ENCODE assay signal across 21 mouse cellular contexts in the genomic region with DNA sequence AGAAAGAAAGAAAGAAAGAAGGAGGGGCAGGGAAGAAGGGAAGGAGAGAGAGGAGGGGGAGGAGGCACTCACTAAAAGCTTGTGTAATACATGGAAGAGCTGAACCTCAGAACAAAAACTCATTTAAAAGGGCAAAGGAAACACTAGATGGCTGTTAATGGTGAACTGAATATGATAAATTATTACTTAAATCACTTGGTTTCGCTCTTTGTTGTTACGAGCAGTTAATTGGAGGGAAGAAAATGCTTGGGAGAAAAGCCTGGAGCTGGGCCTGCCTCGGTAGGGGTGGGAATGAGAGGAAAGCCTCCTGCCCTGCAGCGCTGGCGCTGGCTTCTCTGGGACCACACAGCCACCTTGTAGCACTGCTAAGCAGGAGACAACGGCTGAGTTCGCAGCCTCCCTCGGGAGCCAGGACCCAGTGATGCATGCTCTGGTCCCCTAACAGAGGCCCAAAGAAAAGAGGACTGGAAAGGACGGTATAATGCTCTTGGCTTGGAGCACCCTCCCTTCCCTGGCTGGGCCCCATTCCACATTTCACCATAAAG. TPM values are rescaled to one million over a fixed set of nuclear protein-coding genes. Genes with fewer than 3 reads are reported as not detected.
DNase-seq lines count a peak whose midpoint lies in the region; ATAC-seq lines count a peak whose summit lies in the region.
"Had no signal": no experiment of that assay in that cellular context is flagged by ENCODE, and none has a peak within 500 bp of the region (broad histone marks: within the 10 kb centered on the region; RNA-seq: fewer than 3 reads in every experiment).

No protein-coding gene starts in this region.

- H3K4me1 ChIP-seq in hindbrain, embryonic 12.5 days = no peaks in the 10 kb centered on the region
- H3K4me1 ChIP-seq in hindbrain, embryonic 10.5 days (replicated peaks) = 0 out of 2 replicates have a peak, but pooled peaks cover 4% of the 10 kb centered on the region
- peaks cover 37% of the 10 kb centered on the region for H3K4me1 ChIP-seq in forebrain, embryonic 13.5 days
- H3K4me1 ChIP-seq: embryonic facial prominence, embryonic 15.5 days; liver, embryonic 15.5 days had no signal

- no peak overlapping the region; the same call in 1 of the 2 replicates for H3K9ac ChIP-seq in hindbrain, embryonic 12.5 days
- 0 out of 2 replicates have a peak overlapping the region, but pooled peaks have one; percentile 1 for H3K9ac ChIP-seq in forebrain, embryonic 13.5 days
- H3K9ac ChIP-seq: embryonic facial prominence, embryonic 15.5 days; intestine, embryonic 15.5 days; limb, embryonic 13.5 days; liver, embryonic 15.5 days; midbrain, embryonic 15.5 days had no signal

- no peaks in the 10 kb centered on the region for H3K27me3 ChIP-seq in hindbrain, embryonic 12.5 days
- H3K27me3 ChIP-seq in hindbrain, embryonic 10.5 days (ENCODE audit: insufficient read depth, poor library complexity, severe bottlenecking) = peaks cover 5% of the 10 kb centered on the region; the same call in 1 of the 2 replicates
- no peaks in the 10 kb centered on the region for H3K27me3 ChIP-seq in forebrain, embryonic 13.5 days
- H3K27me3 ChIP-seq: embryonic facial prominence, embryonic 15.5 days; intestine, embryonic 15.5 days; limb, embryonic 13.5 days; liver, embryonic 15.5 days; midbrain, embryonic 15.5 days had no signal

- H3K4me2 ChIP-seq in hindbrain, embryonic 12.5 days (replicated peaks) = no peak overlapping the region
- no peak overlapping the region for H3K4me2 ChIP-seq in forebrain, embryonic 13.5 days
- H3K4me2 ChIP-seq: embryonic facial prominence, embryonic 15.5 days; intestine, embryonic 15.5 days; limb, embryonic 13.5 days; liver, embryonic 15.5 days; midbrain, embryonic 15.5 days had no signal

- H3K9me3 ChIP-seq in hindbrain, embryonic 12.5 days (replicated peaks) = no peaks in the 10 kb centered on the region
- H3K9me3 ChIP-seq in hindbrain, embryonic 10.5 days = 0 out of 2 replicates have a peak, but pooled peaks cover 4% of the 10 kb centered on the region
- no peaks in the 10 kb centered on the region for H3K9me3 ChIP-seq in forebrain, embryonic 13.5 days (replicated peaks)
- H3K9me3 ChIP-seq: embryonic facial prominence, embryonic 15.5 days; intestine, embryonic 15.5 days; limb, embryonic 13.5 days; liver, embryonic 15.5 days; midbrain, embryonic 15.5 days had no signal

- DNase-seq in hindbrain, embryonic 10.5 days (ENCODE audit: low spot score) = no peak
- DNase-seq in kidney, adult 9 months = peak; percentile 77
- DNase-seq in kidney, postnatal 4 days = peak; percentile 46 to 69
- no peak for DNase-seq in liver
- no peak for DNase-seq in embryo, embryonic 10 days (ENCODE audit: low spot score)
- DNase-seq in lung, postnatal 10 days = no peak
- DNase-seq: adrenal gland, adult 2 months; embryo, embryonic 11 days; gastrocnemius, postnatal 14 days; right cerebral cortex, postnatal 25 days; thymus, postnatal 14 days had no signal

- no peak overlapping the region for H3K4me3 ChIP-seq in hindbrain, embryonic 12.5 days
- H3K4me3 ChIP-seq in hindbrain, embryonic 10.5 days = no peak overlapping the region
- no peak overlapping the region for H3K4me3 ChIP-seq in forebrain, embryonic 13.5 days
- H3K4me3 ChIP-seq: embryonic facial prominence, embryonic 15.5 days; intestine, embryonic 15.5 days; left cerebral cortex, adult 2 months; limb, embryonic 13.5 days; liver, embryonic 15.5 days; midbrain, embryonic 15.5 days had no signal

- ATAC-seq in hindbrain, embryonic 12.5 days (ENCODE audit: low FRiP score) = 0 out of 2 replicates have a peak, but pooled peaks have one; percentile 38
- peak; percentile 73 for ATAC-seq in forebrain, embryonic 13.5 days
- ATAC-seq: intestine, embryonic 15.5 days; lung, postnatal 0 days; midbrain, embryonic 15.5 days had no signal

- 42% methylated on average over 9 of the region's 9 CpGs for WGBS in hindbrain, embryonic 12.5 days
- WGBS in hindbrain, embryonic 10.5 days = 62% methylated on average over 9 of the region's 9 CpGs
- 22% methylated on average over 9 of the region's 9 CpGs for WGBS in forebrain, embryonic 13.5 days

- H3K27ac ChIP-seq in hindbrain, embryonic 12.5 days = no peak overlapping the region
- H3K27ac ChIP-seq in hindbrain, embryonic 10.5 days = no peak overlapping the region
- H3K27ac ChIP-seq in forebrain, embryonic 13.5 days = peak overlapping the region; percentile 48; the same call in 1 of the 2 replicates
- H3K27ac ChIP-seq: embryonic facial prominence, embryonic 15.5 days; intestine, embryonic 15.5 days; left cerebral cortex, adult 2 months; limb, embryonic 13.5 days; liver, embryonic 15.5 days; midbrain, embryonic 15.5 days; stomach, postnatal 0 days had no signal

- no peaks in the 10 kb centered on the region for H3K36me3 ChIP-seq in hindbrain, embryonic 12.5 days
- no peaks in the 10 kb centered on the region for H3K36me3 ChIP-seq in hindbrain, embryonic 10.5 days
- H3K36me3 ChIP-seq in forebrain, embryonic 13.5 days (ENCODE audit: poor library complexity, severe bottlenecking) = no peaks in the 10 kb centered on the region
- H3K36me3 ChIP-seq: embryonic facial prominence, embryonic 15.5 days; intestine, embryonic 15.5 days; limb, embryonic 13.5 days; liver, embryonic 15.5 days; midbrain, embryonic 15.5 days had no signal

RNA-seq across cellular contexts. Expression of a gene that starts 10.4 kb away (rescaled TPM):
- polyA plus RNA-seq in hindbrain, embryonic 12.5 days (2016; fragmentation: Nextera tagmentation; extraction: Ambion mirVana) = 0.10 and 0.20 TPM in 2 replicates
- 0.08 and 0.10 TPM in 2 replicates for polyA plus RNA-seq in hindbrain, embryonic 10.5 days (2016; fragmentation: Nextera tagmentation; extraction: Ambion mirVana)
- 0.30 and 0.38 TPM in 2 replicates for polyA plus RNA-seq in forebrain, embryonic 13.5 days (2015; fragmentation: Nextera tagmentation; extraction: Ambion mirVana)
- polyA plus RNA-seq: adrenal gland, adult 2 months; intestine, embryonic 15.5 days; lung, postnatal 0 days had no signal

RNA-seq across cellular contexts. Expression of a gene that starts 59.0 kb away (rescaled TPM):
- polyA plus RNA-seq in hindbrain, embryonic 12.5 days (2016; fragmentation: Nextera tagmentation; extraction: Ambion mirVana) = 72.4 and 77.9 TPM in 2 replicates
- polyA plus RNA-seq in hindbrain, embryonic 10.5 days (2016; fragmentation: Nextera tagmentation; extraction: Ambion mirVana) = 62.6 and 69.7 TPM in 2 replicates
- 67.7 and 76.8 TPM in 2 replicates for polyA plus RNA-seq in forebrain, embryonic 13.5 days (2015; fragmentation: Nextera tagmentation; extraction: Ambion mirVana)

Comparison
In these comparisons a context has a peak if more than half of its experiments do, and no peak if none do; other contexts are left out.
1. DNase-seq: peak in kidney, adult 9 months (single experiment) and kidney, postnatal 4 days (2 of 2); none in hindbrain, embryonic 10.5 days (single experiment), liver (single experiment), embryo, embryonic 10 days (single experiment) and lung, postnatal 10 days (single experiment).